Mouse (Mus musculus) forebrain, embryonic 15.5 days (tissue): Measurements from ENCODE around the gene Dgkh. TPM values are rescaled to one million over a fixed set of nuclear protein-coding genes. Genes with fewer than 3 reads are reported as not detected.

Experiments
- ATAC-seq: fragments of 200-750 bp; cut with Nextera tagmentation; replicated peaks from 2 replicates; pipeline ENCODE4 v1.8.0; 2017; ENCODE audit warnings: mild to moderate bottlenecking, moderate TSS enrichment, moderate library complexity
- H3K27ac ChIP-seq: fragments of 300-500 bp; sonication (generic); replicated peaks from 2 replicates; pipeline ENCODE4 v1.5.1; 2015; ENCODE audit warnings: mild to moderate bottlenecking, inconsistent platforms
- H3K27me3 ChIP-seq: fragments of 300-500 bp; sonication (generic); 2 replicates; pipeline ENCODE4 v1.6.1; 2015; ENCODE audit warnings: inconsistent platforms
- H3K36me3 ChIP-seq: fragments of 300-500 bp; sonication (generic); 2 replicates; pipeline ENCODE4 v1.6.1; 2015; ENCODE audit warnings: mild to moderate bottlenecking, inconsistent platforms
- H3K4me1 ChIP-seq: fragments of 300-500 bp; sonication (generic); 2 replicates; pipeline ENCODE4 v1.6.1; 2015; ENCODE audit warnings: inconsistent platforms
- H3K4me2 ChIP-seq: fragments of 300-500 bp; sonication (generic); replicated peaks from 2 replicates; pipeline ENCODE4 v1.6.1; 2015; ENCODE audit warnings: mild to moderate bottlenecking, inconsistent platforms
- H3K4me3 ChIP-seq: fragments of 300-500 bp; sonication (generic); 2 replicates; pipeline ENCODE4 v1.5.1; 2015; ENCODE audit warnings: mild to moderate bottlenecking, inconsistent platforms
- H3K9ac ChIP-seq: fragments of 300-500 bp; sonication (generic); replicated peaks from 2 replicates; pipeline ENCODE4 v1.6.1; 2015; ENCODE audit warnings: mild to moderate bottlenecking, inconsistent platforms
- H3K9me3 ChIP-seq: fragments of 300-500 bp; sonication (generic); 2 replicates; pipeline ENCODE4 v1.6.1; 2016; ENCODE audit warnings: inconsistent platforms
- WGBS: fragments of 180-500 bp; shearing (Covaris S2); methylation state at CpG from one replicate; pipeline ENCODE4 v1.1.7; 2015; ENCODE audit warnings: mixed read lengths; 5-methylcytosine and 5-hydroxymethylcytosine counted together
- polyA plus RNA-seq: library from polyadenylated mRNA; unstranded; fragments of >200 nt; fragmentation: Nextera tagmentation; extraction: Ambion mirVana; gene quantifications from 2 replicates; pipeline ENCODE4 v1.2.1, GENCODE M21; 2015

Dgkh gene
- polyA plus RNA-seq, 1 experiment from 2014 or later, result 2.6 TPM

DNA sequence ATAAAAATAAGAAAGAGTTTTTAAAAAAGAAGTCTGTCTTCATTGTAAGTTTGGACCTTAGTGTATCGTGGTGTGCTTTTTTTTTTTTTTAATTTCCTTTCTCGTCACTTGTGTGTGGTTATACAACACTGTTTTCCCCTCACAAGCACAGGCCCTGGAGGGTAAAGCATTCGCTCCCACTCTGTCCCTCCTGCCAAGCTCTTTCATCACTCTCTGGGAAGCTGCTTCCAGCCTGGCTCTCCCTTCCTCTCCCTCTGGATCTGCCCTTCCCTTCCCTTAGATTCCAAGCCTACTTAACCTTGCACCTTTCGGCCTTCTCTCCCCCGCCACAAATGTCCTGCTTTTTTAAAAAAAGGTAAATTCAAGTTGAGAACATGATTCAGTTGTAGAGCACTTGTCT is 69.9 kb downstream of the Dgkh start:
- H3K27me3 ChIP-seq, result no peaks in the 10 kb centered on the region
- H3K4me3 ChIP-seq, result no peak overlapping the region
- no peak overlapping the region for H3K4me2 ChIP-seq
- no peaks in the 10 kb centered on the region for H3K4me1 ChIP-seq
- no peak for ATAC-seq
- no peak overlapping the region for H3K9ac ChIP-seq
- no peak overlapping the region for H3K27ac ChIP-seq
- H3K9me3 ChIP-seq, result no peaks in the 10 kb centered on the region; the same call in 1 of the 2 replicates
- 84% methylated on average over 5 of the region's 5 CpGs for WGBS
- no peaks in the 10 kb centered on the region for H3K36me3 ChIP-seq

- no peaks in the 10 kb centered on the region; the same call in 1 of the 2 replicates for H3K9me3 ChIP-seq
- H3K36me3 ChIP-seq, result no peaks in the 10 kb centered on the region
- H3K4me1 ChIP-seq, result no peaks in the 10 kb centered on the region
- ATAC-seq, result no peak
- no peak overlapping the region for H3K4me3 ChIP-seq
- H3K27me3 ChIP-seq, result no peaks in the 10 kb centered on the region
- H3K4me2 ChIP-seq, result no peak overlapping the region
- WGBS, result 87% methylated on average over 14 of the region's 14 CpGs
- no peak overlapping the region for H3K27ac ChIP-seq
- no peak overlapping the region for H3K9ac ChIP-seq
Observed at GRCm38 (mm10) chr14:78661462-78661861, 71.1 kb downstream of the Dgkh start.

DNA sequence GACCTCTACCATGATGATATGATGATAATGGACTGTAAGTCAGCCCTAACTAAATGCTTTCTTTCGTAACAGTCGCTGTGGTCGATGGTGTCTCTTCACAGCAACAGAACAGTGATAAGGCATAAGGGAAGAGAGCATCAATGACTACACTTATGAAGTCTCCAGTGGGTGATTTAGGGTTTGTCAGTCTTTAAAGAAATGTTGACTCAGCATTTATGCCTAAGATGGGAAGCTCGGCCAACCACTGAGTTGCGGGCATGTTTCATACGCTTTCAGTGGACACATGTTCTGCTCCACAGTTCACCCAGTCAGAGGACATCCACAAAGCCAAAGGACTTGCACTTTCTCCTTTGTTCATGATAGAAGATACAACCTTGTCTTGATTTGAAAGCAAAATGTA is 73.9 kb downstream of the Dgkh start:
- H3K36me3 ChIP-seq, result no peaks in the 10 kb centered on the region
- no peaks in the 10 kb centered on the region for H3K4me1 ChIP-seq
- WGBS, result 96% methylated on average over 6 of the region's 6 CpGs
- no peak for ATAC-seq
- no peaks in the 10 kb centered on the region for H3K27me3 ChIP-seq
- H3K27ac ChIP-seq, result no peak overlapping the region
- H3K4me3 ChIP-seq, result no peak overlapping the region
- H3K9me3 ChIP-seq, result no peaks in the 10 kb centered on the region; the same call in 1 of the 2 replicates
- H3K4me2 ChIP-seq, result no peak overlapping the region
- H3K9ac ChIP-seq, result no peak overlapping the region

DNA sequence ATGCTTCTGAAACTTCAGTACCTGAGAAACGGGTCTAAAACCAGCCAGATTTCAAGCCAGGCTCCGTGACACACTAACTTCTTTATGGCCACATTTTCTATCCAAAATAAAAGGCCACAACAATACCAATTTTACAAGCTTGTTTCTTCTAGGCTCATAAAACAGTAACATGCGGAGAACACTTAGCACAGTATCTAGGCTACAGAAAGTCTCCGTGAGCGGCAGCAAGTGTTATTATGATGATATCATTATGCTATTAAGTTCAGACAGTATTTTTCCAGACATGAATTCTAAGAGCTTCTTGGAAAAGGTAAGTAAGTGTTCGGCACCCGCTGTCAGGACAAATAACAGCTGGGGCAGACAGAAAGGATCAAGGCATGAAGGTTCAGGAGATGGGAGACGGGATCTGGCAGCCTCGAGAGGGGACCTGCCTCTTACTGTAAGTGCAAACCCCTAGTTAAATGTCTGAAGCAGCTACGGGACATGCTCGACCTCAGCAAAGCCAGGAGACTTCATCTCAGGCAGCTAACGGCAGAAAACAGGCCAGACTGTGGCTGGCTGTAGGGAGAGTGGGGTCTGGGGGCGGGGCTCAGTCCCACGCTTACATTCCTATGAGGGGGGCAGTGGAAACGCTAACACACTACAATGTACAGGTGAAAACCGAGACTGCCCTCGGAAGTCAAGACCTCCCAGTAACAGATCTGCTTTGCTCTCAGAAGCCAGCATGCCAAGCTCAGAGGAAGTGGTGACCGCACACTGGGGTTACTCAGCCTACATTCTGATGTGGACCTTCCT is 75.5 kb downstream of the Dgkh start:
- Histone ChIP-seq H3K27ac (no peak overlapping the region), H3K4me2 (no peak overlapping the region), H3K4me1 (no peaks in the 10 kb centered on the region), H3K4me3 (no peak overlapping the region), H3K27me3 (no peaks in the 10 kb centered on the region), H3K36me3 (no peaks in the 10 kb centered on the region), H3K9me3 (no peaks in the 10 kb centered on the region; the same call in 1 of the 2 replicates), H3K9ac (no peak overlapping the region)
- ATAC-seq, result no peak
- WGBS, result 85% methylated on average over 18 of the region's 18 CpGs

- Histone ChIP-seq H3K4me3 (no peak overlapping the region), H3K9ac (no peak overlapping the region), H3K27me3 (no peaks in the 10 kb centered on the region), H3K4me2 (no peak overlapping the region), H3K9me3 (no peaks in the 10 kb centered on the region), H3K36me3 (no peaks in the 10 kb centered on the region), H3K27ac (no peak overlapping the region), H3K4me1 (no peaks in the 10 kb centered on the region)
- 91% methylated on average over 7 of the region's 7 CpGs for WGBS
- ATAC-seq, result no peak
Observed at GRCm38 (mm10) chr14:78654939-78655556, 77.5 kb downstream of the Dgkh start.

DNA sequence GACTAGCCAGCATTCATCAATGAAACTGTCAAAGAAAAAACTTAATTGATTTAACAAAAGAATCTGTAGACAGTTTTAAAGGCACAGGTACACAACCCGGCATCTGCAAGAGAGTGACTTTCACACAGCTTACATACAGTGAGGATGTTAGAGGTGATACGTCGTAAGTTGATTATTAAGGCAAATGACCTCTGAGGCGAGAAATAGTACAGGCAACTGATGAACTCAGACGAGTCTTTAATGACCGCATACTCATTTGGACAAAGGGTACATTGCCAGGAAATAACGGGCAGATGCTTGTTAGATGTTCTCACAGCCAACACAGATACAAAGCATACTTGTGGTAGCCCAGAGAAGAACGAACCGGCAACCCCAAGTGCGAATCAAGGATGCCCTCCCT is 78.4 kb downstream of the Dgkh start:
- ATAC-seq, result no peak
- Histone ChIP-seq H3K36me3 (no peaks in the 10 kb centered on the region), H3K4me1 (no peaks in the 10 kb centered on the region), H3K4me2 (no peak overlapping the region), H3K9ac (no peak overlapping the region), H3K4me3 (no peak overlapping the region), H3K27me3 (no peaks in the 10 kb centered on the region), H3K27ac (no peak overlapping the region), H3K9me3 (no peaks in the 10 kb centered on the region)
- WGBS, result 63% methylated on average over 10 of the region's 10 CpGs

- WGBS, result 91% methylated on average over 5 of the region's 5 CpGs
- Histone ChIP-seq H3K27ac (no peak overlapping the region), H3K4me3 (no peak overlapping the region), H3K9me3 (no peaks in the 10 kb centered on the region), H3K36me3 (no peaks in the 10 kb centered on the region), H3K9ac (no peak overlapping the region), H3K27me3 (no peaks in the 10 kb centered on the region), H3K4me2 (no peak overlapping the region), H3K4me1 (no peaks in the 10 kb centered on the region)
- no peak for ATAC-seq
Observed at GRCm38 (mm10) chr14:78653333-78653732, 79.2 kb downstream of the Dgkh start.

- Histone ChIP-seq H3K9me3 (no peaks in the 10 kb centered on the region), H3K9ac (no peak overlapping the region)
- no peak for ATAC-seq
Observed at GRCm38 (mm10) chr14:78651696-78652095, 80.9 kb downstream of the Dgkh start.

DNA sequence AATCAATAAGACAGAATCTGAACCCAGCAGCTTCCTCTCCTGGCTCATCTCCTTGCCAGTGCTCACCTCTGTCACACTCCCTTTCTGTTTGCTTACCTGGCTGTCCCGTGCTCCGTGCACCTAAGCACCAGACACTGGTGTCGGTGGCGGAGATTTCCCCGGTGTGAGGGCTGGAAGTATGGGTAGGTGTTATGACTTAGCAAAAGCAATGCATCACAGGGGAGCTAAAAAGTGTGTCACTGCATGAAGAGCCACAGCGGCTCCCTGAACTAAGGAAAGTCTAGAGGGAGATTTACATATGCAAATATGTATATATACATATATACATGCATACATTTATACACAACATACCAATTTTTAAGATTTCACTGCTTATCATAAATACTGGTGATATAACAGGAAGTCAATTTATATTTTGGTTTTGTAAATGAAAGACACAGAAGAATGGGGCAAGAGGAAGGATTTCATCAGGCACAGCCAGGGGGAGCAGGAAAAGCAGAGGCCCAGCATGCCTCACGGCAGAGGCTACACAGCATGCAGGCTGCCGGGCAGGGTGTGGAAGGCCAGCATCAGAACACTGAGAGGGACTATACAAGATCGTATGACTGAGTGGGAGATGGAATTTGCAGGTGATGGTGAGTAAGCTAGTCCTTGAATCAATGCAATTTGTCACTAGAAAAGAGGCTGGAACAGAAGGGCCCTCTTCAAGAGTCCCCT is 82.0 kb downstream of the Dgkh start:
- H3K4me2 ChIP-seq, result no peak overlapping the region
- 75% methylated on average over 9 of the region's 9 CpGs for WGBS
- no peaks in the 10 kb centered on the region for H3K9me3 ChIP-seq
- no peak overlapping the region for H3K9ac ChIP-seq
- no peaks in the 10 kb centered on the region for H3K4me1 ChIP-seq
- no peak overlapping the region for H3K4me3 ChIP-seq
- H3K27me3 ChIP-seq, result no peaks in the 10 kb centered on the region
- no peak overlapping the region for H3K27ac ChIP-seq
- ATAC-seq, result no peak
- H3K36me3 ChIP-seq, result no peaks in the 10 kb centered on the region

More at GRCm38 (mm10) chr14:78651696-78652095, 80.9 kb downstream of the Dgkh start:
- H3K4me3 ChIP-seq, result no peak overlapping the region
- H3K4me1 ChIP-seq, result no peaks in the 10 kb centered on the region
- no peak overlapping the region for H3K4me2 ChIP-seq
- WGBS, result 78% methylated on average over 7 of the region's 7 CpGs
- no peaks in the 10 kb centered on the region for H3K36me3 ChIP-seq
- H3K27ac ChIP-seq, result no peak overlapping the region
- no peaks in the 10 kb centered on the region for H3K27me3 ChIP-seq

DNA sequence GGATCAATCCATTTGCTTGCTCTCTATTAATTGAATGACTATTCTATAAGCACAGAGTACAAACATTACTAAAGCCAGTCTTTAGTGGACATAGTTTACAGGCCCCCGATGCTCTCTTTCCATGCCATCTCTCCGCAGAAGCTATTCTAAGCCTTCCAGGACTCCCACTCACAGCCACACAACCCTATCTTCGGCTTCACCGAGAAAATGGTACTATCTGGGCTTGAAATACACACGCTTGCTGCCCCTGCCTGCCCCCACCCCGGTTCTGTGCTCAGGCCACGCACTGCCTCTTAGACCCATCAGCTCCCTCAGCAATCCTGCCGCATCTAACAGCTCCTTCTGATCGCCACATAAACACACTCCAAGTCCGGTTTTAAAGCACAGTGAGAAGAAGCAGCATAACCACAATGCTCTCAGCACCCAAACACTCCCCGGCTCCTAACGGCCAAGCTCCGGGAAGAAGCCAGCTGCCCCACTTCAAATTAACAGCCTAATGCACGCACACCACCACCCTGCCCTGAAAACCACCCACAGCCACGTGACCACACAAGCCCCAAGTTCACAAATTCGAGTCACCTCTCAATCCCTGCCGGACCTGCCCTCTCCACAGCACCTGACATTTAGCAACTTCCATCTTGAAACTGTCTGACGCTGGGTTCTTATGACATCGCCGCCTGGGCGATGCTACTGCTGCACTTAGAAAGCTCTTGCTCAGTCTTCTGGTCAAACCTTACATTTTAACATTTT is 82.9 kb downstream of the Dgkh start:
- Histone ChIP-seq H3K27me3 (no peaks in the 10 kb centered on the region), H3K36me3 (no peaks in the 10 kb centered on the region), H3K27ac (no peak overlapping the region), H3K4me2 (no peak overlapping the region), H3K4me1 (no peaks in the 10 kb centered on the region), H3K9ac (no peak overlapping the region), H3K4me3 (no peak overlapping the region), H3K9me3 (no peaks in the 10 kb centered on the region)
- ATAC-seq, result no peak
- WGBS, result 88% methylated on average over 21 of the region's 21 CpGs

DNA sequence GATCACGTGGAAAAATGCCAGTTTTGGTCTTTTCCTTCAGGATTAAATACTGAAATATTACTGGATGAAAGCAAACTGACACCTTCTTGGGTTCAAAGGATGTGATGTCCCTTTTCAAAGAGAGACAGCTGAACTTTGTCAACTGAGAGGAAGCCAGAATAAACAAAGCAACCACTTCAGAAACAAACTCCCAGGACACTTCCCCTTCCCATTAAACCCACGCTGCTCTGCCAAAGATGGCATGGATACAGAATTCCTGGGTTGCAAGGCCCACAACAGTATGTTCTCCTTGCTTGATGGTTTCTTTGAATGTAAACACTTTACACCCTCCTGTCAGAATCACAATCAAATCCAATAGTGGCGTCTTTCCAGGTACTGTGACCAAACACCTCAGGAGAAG is 87.0 kb downstream of the Dgkh start:
- no peaks in the 10 kb centered on the region for H3K4me1 ChIP-seq
- 86% methylated on average over 3 of the region's 3 CpGs for WGBS
- H3K36me3 ChIP-seq, result no peaks in the 10 kb centered on the region
- no peak overlapping the region for H3K9ac ChIP-seq
- no peak overlapping the region for H3K27ac ChIP-seq
- H3K4me3 ChIP-seq, result no peak overlapping the region
- ATAC-seq, result no peak
- H3K9me3 ChIP-seq, result no peaks in the 10 kb centered on the region
- H3K4me2 ChIP-seq, result no peak overlapping the region
- no peaks in the 10 kb centered on the region for H3K27me3 ChIP-seq

DNA sequence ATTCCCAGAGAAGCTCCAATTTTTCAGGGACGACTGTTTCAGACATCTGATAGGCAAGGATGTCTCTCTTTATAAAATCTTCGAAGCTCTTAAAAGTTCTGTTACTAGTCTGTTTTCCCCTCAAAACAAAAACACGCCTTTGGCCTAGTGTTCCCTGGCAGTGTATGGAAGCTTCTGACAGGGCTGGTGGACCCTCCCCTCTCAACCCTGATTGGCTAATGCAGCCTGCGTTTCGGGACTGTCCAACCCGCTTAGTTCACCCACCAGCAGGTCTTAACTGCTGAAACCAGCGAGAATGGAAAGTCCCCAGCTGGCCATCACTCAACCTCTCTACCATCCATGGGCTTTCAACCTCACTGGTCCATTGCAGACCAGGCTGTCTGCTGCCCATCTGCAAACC is 91.3 kb downstream of the Dgkh start:
- Histone ChIP-seq H3K4me1 (no peaks in the 10 kb centered on the region), H3K9ac (no peak overlapping the region), H3K9me3 (no peaks in the 10 kb centered on the region), H3K27me3 (no peaks in the 10 kb centered on the region), H3K4me2 (no peak overlapping the region), H3K4me3 (no peak overlapping the region), H3K36me3 (no peaks in the 10 kb centered on the region), H3K27ac (no peak overlapping the region)
- no peak for ATAC-seq
- 84% methylated on average over 7 of the region's 7 CpGs for WGBS
